Mouse (Mus musculus): ENCODE data around the gene Trpm3.

- TF ChIP-seq CTCF (IDR thresholded peaks at IDR 0.05; ENCODE audit: borderline replicate concordance, control insufficient read depth, extremely low read depth, insufficient read depth, low read length, poor library complexity) (no peak), POLR2A (IDR thresholded peaks at IDR 0.05; ENCODE audit: control insufficient read depth, extremely low read depth, insufficient read depth, low read length, poor library complexity) (no peak)
These were observed 834.4 kb downstream of the Trpm3 start for GRCm38 (mm10) chr19:22973294-22973693.
